7 mouse cellular contexts compared by ENCODE assay signal in the genomic region with DNA sequence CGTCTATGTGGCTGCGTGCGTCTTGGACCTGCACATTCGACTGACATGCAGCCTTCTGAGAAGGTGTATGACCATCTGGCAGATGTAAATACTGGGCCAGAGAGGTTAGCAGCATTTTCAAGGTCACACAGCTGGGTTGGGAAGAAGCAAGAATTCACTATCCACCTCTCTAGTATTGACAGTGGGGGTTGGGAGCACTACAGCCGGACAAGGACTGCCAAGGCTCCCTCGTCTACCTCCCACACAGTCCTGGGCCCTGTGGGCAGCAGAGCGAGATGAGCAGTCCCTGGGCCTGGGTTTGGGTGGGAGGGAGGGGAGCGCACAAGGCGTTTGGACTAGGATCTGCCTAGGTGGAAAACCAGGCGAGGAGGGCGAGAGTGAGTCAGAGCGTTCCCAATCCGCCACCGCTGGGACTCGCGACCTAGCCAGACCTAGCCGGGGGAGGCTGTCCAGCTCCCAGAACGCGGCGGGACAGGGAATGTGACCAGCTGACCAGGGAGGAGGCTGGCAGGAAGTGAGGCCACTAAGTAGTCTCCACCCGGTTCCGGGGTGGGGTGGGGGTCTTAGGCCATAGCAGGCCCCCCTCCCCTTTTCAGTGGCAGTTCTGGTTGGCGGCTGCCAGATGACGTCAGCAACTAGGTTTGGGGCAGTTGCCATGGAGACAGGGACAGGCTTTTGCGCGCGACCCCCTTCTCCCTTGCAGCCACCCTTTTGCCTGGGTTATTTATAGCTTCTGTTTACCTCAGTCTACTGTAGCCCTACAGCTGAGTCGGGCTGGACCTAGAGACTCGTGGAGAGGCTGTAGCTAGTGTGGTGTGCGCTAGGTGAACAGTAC. TPM values are rescaled to one million over a fixed set of nuclear protein-coding genes. Genes with fewer than 3 reads are reported as not detected.
DNase-seq lines count a peak whose midpoint lies in the region; ATAC-seq lines count a peak whose summit lies in the region.

No protein-coding gene starts in this region.

- peak overlapping the region; percentile 76 for H3K4me3 ChIP-seq in embryonic facial prominence, embryonic 11.5 days (ENCODE audit: low read depth, low read length)
- H3K4me3 ChIP-seq in limb, embryonic 12.5 days (replicated peaks) = peak overlapping the region; percentile 78
- H3K4me3 ChIP-seq in midbrain, embryonic 13.5 days (replicated peaks) = peak overlapping the region; percentile 90

- peak overlapping the region; percentile 81 for H3K9ac ChIP-seq in embryonic facial prominence, embryonic 11.5 days (replicated peaks; ENCODE audit: low read length)
- peak overlapping the region; percentile 87 for H3K9ac ChIP-seq in limb, embryonic 12.5 days (replicated peaks)
- peak overlapping the region; percentile 93 for H3K9ac ChIP-seq in midbrain, embryonic 13.5 days (replicated peaks)

- H3K4me1 ChIP-seq in embryonic facial prominence, embryonic 11.5 days (ENCODE audit: control insufficient read depth, insufficient read depth, low read length) = peaks cover 7% of the 10 kb centered on the region; the same call in 1 of the 2 replicates
- peaks cover 28% of the 10 kb centered on the region for H3K4me1 ChIP-seq in limb, embryonic 12.5 days (replicated peaks)
- H3K4me1 ChIP-seq in midbrain, embryonic 13.5 days (replicated peaks) = peaks cover 32% of the 10 kb centered on the region

- no peaks in the 10 kb centered on the region for H3K9me3 ChIP-seq in embryonic facial prominence, embryonic 11.5 days (replicated peaks; ENCODE audit: control insufficient read depth, low read length)
- H3K9me3 ChIP-seq in limb, embryonic 12.5 days = no peaks in the 10 kb centered on the region
- H3K9me3 ChIP-seq in midbrain, embryonic 13.5 days = no peaks in the 10 kb centered on the region

- H3K36me3 ChIP-seq in embryonic facial prominence, embryonic 11.5 days (replicated peaks; ENCODE audit: control insufficient read depth, insufficient read depth, low read depth, low read length) = no peaks in the 10 kb centered on the region
- no peaks in the 10 kb centered on the region for H3K36me3 ChIP-seq in limb, embryonic 12.5 days
- H3K36me3 ChIP-seq in midbrain, embryonic 13.5 days = no peaks in the 10 kb centered on the region

- H3K27ac ChIP-seq in embryonic facial prominence, embryonic 11.5 days (replicated peaks; ENCODE audit: low read depth, low read length) = no peak overlapping the region
- peak overlapping the region; percentile 84 for H3K27ac ChIP-seq in limb, embryonic 12.5 days
- H3K27ac ChIP-seq in midbrain, embryonic 13.5 days = peak overlapping the region; percentile 93

- DNase-seq in adrenal gland, postnatal 14 days = peak; percentile 92
- peak; percentile 88 for DNase-seq in embryonic facial prominence, embryonic 11.5 days (ENCODE audit: low spot score)
- DNase-seq in heart, adult 18-20 months = peak; percentile 90 to 93
- DNase-seq in kidney, adult 18-20 months = peak; percentile 87
- peak; percentile 46 for DNase-seq in spleen, adult 18-20 months

- 1% methylated on average over 30 of the region's 30 CpGs for WGBS in embryonic facial prominence, embryonic 11.5 days
- WGBS in limb, embryonic 12.5 days = 2% methylated on average over 30 of the region's 30 CpGs
- WGBS in midbrain, embryonic 13.5 days = under 1% methylated on average over 30 of the region's 30 CpGs

- ATAC-seq in embryonic facial prominence, embryonic 11.5 days (replicated peaks; ENCODE audit: insufficient number of reproducible peaks, low FRiP score, low TSS enrichment, low read depth) = peak; percentile 70
- ATAC-seq in limb, embryonic 12.5 days (ENCODE audit: insufficient number of reproducible peaks, insufficient read depth, low FRiP score, low TSS enrichment, low read depth) = peak; percentile 45; the same call in 1 of the 2 replicates
- peak; percentile 79 for ATAC-seq in midbrain, embryonic 13.5 days

- H3K4me2 ChIP-seq in embryonic facial prominence, embryonic 11.5 days (ENCODE audit: low read depth, low read length) = peak overlapping the region; percentile 92
- H3K4me2 ChIP-seq in limb, embryonic 12.5 days = peak overlapping the region; percentile 91
- H3K4me2 ChIP-seq in midbrain, embryonic 13.5 days (replicated peaks) = peak overlapping the region; percentile 90

- no peaks in the 10 kb centered on the region for H3K27me3 ChIP-seq in embryonic facial prominence, embryonic 11.5 days (ENCODE audit: control insufficient read depth, insufficient read depth, low read length)
- peaks cover 4% of the 10 kb centered on the region; the same call in 1 of the 2 replicates for H3K27me3 ChIP-seq in limb, embryonic 12.5 days
- no peaks in the 10 kb centered on the region for H3K27me3 ChIP-seq in midbrain, embryonic 13.5 days

RNA-seq across cellular contexts. Expression of a gene that starts 1.4 kb away (rescaled TPM):
- 33.9 and 39.8 TPM in 2 replicates for total RNA-seq in adrenal gland, postnatal 14 days (2021)
- 7.3 and 8.7 TPM in 2 replicates for polyA plus RNA-seq in embryonic facial prominence, embryonic 11.5 days (2014; fragmentation: Nextera tagmentation; extraction: Ambion mirVana)
- 10 to 100 TPM; 40.1 to 42.6 TPM for total RNA-seq in heart, adult 18-20 months (2021)
- polyA plus RNA-seq in limb, embryonic 12.5 days (2016; fragmentation: Nextera tagmentation; extraction: Ambion mirVana) = 11.3 and 16.8 TPM in 2 replicates
- polyA plus RNA-seq in midbrain, embryonic 13.5 days (2015; fragmentation: Nextera tagmentation; extraction: Ambion mirVana) = 22.6 and 25.9 TPM in 2 replicates

RNA-seq across cellular contexts. Expression of a gene that starts 30.0 kb away (rescaled TPM):
- 58.4 and 70.4 TPM in 2 replicates for total RNA-seq in adrenal gland, postnatal 14 days (2021)
- polyA plus RNA-seq in embryonic facial prominence, embryonic 11.5 days (2014; fragmentation: Nextera tagmentation; extraction: Ambion mirVana) = 116 and 118 TPM in 2 replicates
- 10 to 100 TPM; 39.9 to 40.9 TPM for total RNA-seq in heart, adult 18-20 months (2021)
- polyA plus RNA-seq in limb, embryonic 12.5 days (2016; fragmentation: Nextera tagmentation; extraction: Ambion mirVana) = 149 and 160 TPM in 2 replicates
- 135 and 136 TPM in 2 replicates for polyA plus RNA-seq in midbrain, embryonic 13.5 days (2015; fragmentation: Nextera tagmentation; extraction: Ambion mirVana)

RNA-seq across cellular contexts. Expression of a gene that starts 30.8 kb away (rescaled TPM):
- 0.93 and 1.0 TPM in 2 replicates for total RNA-seq in adrenal gland, postnatal 14 days (2021)
- polyA plus RNA-seq in embryonic facial prominence, embryonic 11.5 days (2014; fragmentation: Nextera tagmentation; extraction: Ambion mirVana) = 1.0 and 1.7 TPM in 2 replicates
- total RNA-seq in heart, adult 18-20 months (2021) = not detected
- 0.97 and 1.4 TPM in 2 replicates for polyA plus RNA-seq in limb, embryonic 12.5 days (2016; fragmentation: Nextera tagmentation; extraction: Ambion mirVana)
- 0.80 and 1.1 TPM in 2 replicates for polyA plus RNA-seq in midbrain, embryonic 13.5 days (2015; fragmentation: Nextera tagmentation; extraction: Ambion mirVana)

RNA-seq across cellular contexts. Expression of a gene that starts 40.6 kb away (rescaled TPM):
- total RNA-seq in adrenal gland, postnatal 14 days (2021) = 90.6 and 97.4 TPM in 2 replicates
- 89.8 and 95.5 TPM in 2 replicates for polyA plus RNA-seq in embryonic facial prominence, embryonic 11.5 days (2014; fragmentation: Nextera tagmentation; extraction: Ambion mirVana)
- total RNA-seq in heart, adult 18-20 months (2021) = 10 to 100 TPM; 50.4 to 53.2 TPM
- polyA plus RNA-seq in limb, embryonic 12.5 days (2016; fragmentation: Nextera tagmentation; extraction: Ambion mirVana) = 60.5 and 61.5 TPM in 2 replicates
- polyA plus RNA-seq in midbrain, embryonic 13.5 days (2015; fragmentation: Nextera tagmentation; extraction: Ambion mirVana) = 177 and 182 TPM in 2 replicates
